Mouse (Mus musculus) CH12.LX (cell line): ENCODE measurements around the gene Tars. TPM values are rescaled to one million over a fixed set of nuclear protein-coding genes. Genes with fewer than 3 reads are reported as not detected.

Experiments
- DNase-seq: peaks from one replicate; pipeline ENCODE4 v3.0.0-alpha.2; 2013; ENCODE audit errors: extremely low read depth
- H3K27ac ChIP-seq: 2 replicates; pipeline ENCODE4 v1.5.1; 2012; ENCODE audit warnings: low read depth, mild to moderate bottlenecking, control low read depth, moderate library complexity; ENCODE audit not compliant: insufficient read depth
- H3K27me3 ChIP-seq: replicated peaks from 2 replicates; pipeline ENCODE3; 2012; ENCODE audit warnings: inconsistent platforms
- H3K36me3 ChIP-seq, 2 experiments: replicated peaks in 1 of 2; 2 replicates each; pipeline versions ENCODE3 to v1.6.1; 2012; ENCODE audit warnings: inconsistent platforms in 1 of 2, low read length in 1 of 2, mild to moderate bottlenecking in 1 of 2, mixed read lengths in 1 of 2, moderate library complexity in 1 of 2; ENCODE audit not compliant: control insufficient read depth in 1 of 2, insufficient read depth in 1 of 2
- H3K4me1 ChIP-seq, 2 experiments: 2 replicates each; pipeline ENCODE4 v1.6.1; 2012; ENCODE audit warnings: inconsistent platforms in 1 of 2, moderate library complexity in 1 of 2; ENCODE audit not compliant: insufficient read depth in 2 of 2, control insufficient read depth in 1 of 2
- H3K4me2 ChIP-seq: 2 replicates; pipeline ENCODE4 v1.6.1; 2012; ENCODE audit warnings: low read depth, mild to moderate bottlenecking, control low read depth; ENCODE audit not compliant: poor library complexity, insufficient read depth, severe bottlenecking
- H3K4me3 ChIP-seq, 3 experiments: fragments of 150-350 bp in 1 of 3; sonication (generic) in 1 of 3; replicated peaks in 1 of 3; 2 replicates each; pipeline versions ENCODE3 to v1.5.1; 2011 to 2012; ENCODE audit warnings: low read depth in 2 of 3, low read length in 2 of 3, mild to moderate bottlenecking in 2 of 3, moderate library complexity in 2 of 3, control low read depth in 1 of 3, improper control_type of control experiment in 1 of 3, inconsistent platforms in 1 of 3, mixed read lengths in 1 of 3; ENCODE audit not compliant: poor library complexity in 1 of 3
- H3K79me2 ChIP-seq: replicated peaks from 2 replicates; pipeline ENCODE4 v1.6.1; 2012; ENCODE audit warnings: mild to moderate bottlenecking, moderate library complexity; ENCODE audit not compliant: control insufficient read depth, poor library complexity, insufficient read depth, severe bottlenecking; ENCODE audit errors: extremely low read depth
- H3K9ac ChIP-seq: 2 replicates; pipeline ENCODE4 v1.6.1; 2012; ENCODE audit warnings: low read depth, mild to moderate bottlenecking, control low read depth, moderate library complexity; ENCODE audit not compliant: insufficient read depth
- H3K9me3 ChIP-seq: replicated peaks from 2 replicates; pipeline ENCODE3; 2012; ENCODE audit warnings: low read length, inconsistent platforms, mixed read lengths
- CTCF ChIP-seq, 2 experiments: IDR thresholded peaks in 1 of 2; conservative IDR thresholded peaks in 1 of 2; 2 replicates each; pipeline ENCODE4 v1.5.1; 2011 to 2012; ENCODE audit warnings: low read depth in 2 of 2, low read length in 2 of 2, improper control_type of control experiment in 1 of 2, inconsistent platforms in 1 of 2, mild to moderate bottlenecking in 1 of 2, moderate library complexity in 1 of 2
- EP300 ChIP-seq: IDR thresholded peaks from 2 replicates; pipeline ENCODE4 v1.6.1; 2011; ENCODE audit warnings: low read length, improper control_type of control experiment
- GABPA ChIP-seq: IDR thresholded peaks from 2 replicates; pipeline ENCODE4 v1.6.1; 2012; ENCODE audit warnings: low read depth, low read length, improper control_type of control experiment, inconsistent platforms; ENCODE audit not compliant: insufficient replicate concordance
- IRF4 ChIP-seq: IDR thresholded peaks from 2 replicates; pipeline ENCODE4 v1.6.1; 2014; ENCODE audit warnings: low read depth, mild to moderate bottlenecking, inconsistent platforms, low read length, improper control_type of control experiment
- JUND ChIP-seq: conservative IDR thresholded peaks from 2 replicates; pipeline ENCODE4 v1.6.1; 2011; ENCODE audit warnings: low read depth, low read length, improper control_type of control experiment
- KAT2A ChIP-seq: IDR thresholded peaks from 2 replicates; pipeline ENCODE4 v1.6.1; 2012; ENCODE audit warnings: low read length, improper control_type of control experiment, inconsistent platforms; ENCODE audit not compliant: insufficient replicate concordance
- MAFK ChIP-seq: IDR thresholded peaks from 2 replicates; pipeline ENCODE4 v1.6.1; 2011; ENCODE audit warnings: low read length, improper control_type of control experiment; ENCODE audit not compliant: insufficient replicate concordance
- MAZ ChIP-seq: IDR thresholded peaks from 2 replicates; pipeline ENCODE4 v1.6.1; 2012; ENCODE audit warnings: low read depth, mild to moderate bottlenecking, inconsistent platforms, low read length, improper control_type of control experiment, moderate library complexity
- MXI1 ChIP-seq: IDR thresholded peaks from 2 replicates; pipeline ENCODE4 v1.6.1; 2011; ENCODE audit warnings: mild to moderate bottlenecking, low read depth, low read length, improper control_type of control experiment
- MYC ChIP-seq: IDR thresholded peaks from 2 replicates; pipeline ENCODE4 v1.6.1; 2011; ENCODE audit warnings: low read depth, mild to moderate bottlenecking, improper control_type of control experiment, low read length
- POLR2A ChIP-seq: IDR thresholded peaks from 2 replicates; pipeline ENCODE4 v1.6.1; 2011; ENCODE audit warnings: low read depth, mild to moderate bottlenecking, improper control_type of control experiment, low read length
- POLR2AphosphoS2 ChIP-seq: IDR thresholded peaks from 2 replicates; pipeline ENCODE4 v1.6.1; 2011; ENCODE audit warnings: low read depth, low read length, improper control_type of control experiment
- SIN3A ChIP-seq: IDR thresholded peaks from 2 replicates; pipeline ENCODE4 v1.6.1; 2012; ENCODE audit warnings: low read length, improper control_type of control experiment, inconsistent platforms
- TBP ChIP-seq: conservative IDR thresholded peaks from 2 replicates; pipeline ENCODE4 v1.6.1; 2011; ENCODE audit warnings: low read depth, low read length, improper control_type of control experiment
- UBTF ChIP-seq: IDR thresholded peaks from 2 replicates; pipeline ENCODE4 v1.6.1; 2012; ENCODE audit warnings: low read depth, mild to moderate bottlenecking, inconsistent platforms, low read length, improper control_type of control experiment, moderate library complexity
- ZMIZ1 ChIP-seq: IDR thresholded peaks from 2 replicates; pipeline ENCODE4 v1.6.1; 2012; ENCODE audit warnings: low read depth, mild to moderate bottlenecking, inconsistent platforms, low read length, improper control_type of control experiment
- dilution Hi-C: fragments of 300-500 bp; cut with MboI; formaldehyde crosslinking; loops from 2 replicates; pipeline ENCODE4 v1.14.3; 2020; ENCODE audit warnings: low sequenced_read_pairs; ENCODE audit not compliant: extremely low pct_unique_long_range_greater_than_20kb, extremely low pct_ligation_motif_present
- in situ Hi-C: fragments of 300-500 bp; cut with MboI; formaldehyde crosslinking; loops from 3 replicates; pipeline ENCODE4 v1.14.3; 2019; ENCODE audit warnings: low sequenced_read_pairs, low pct_ligation_motif_present, low pct_unique_long_range_greater_than_20kb, mixed read lengths
- polyA plus RNA-seq: library from polyadenylated mRNA; unstranded; fragments of >175 nt; gene quantifications from 2 replicates; pipeline ENCODE4 v1.2.1, GENCODE M21; 2012; ENCODE audit warnings: low read depth; ENCODE audit not compliant: insufficient read length
- total RNA-seq, 2 experiments: library from RNA; depleted of rRNA; stranded (reverse); fragments of 300-350 nt in 1 of 2; fragments of >200 nt in 1 of 2; gene quantifications; 2 replicates each; pipeline ENCODE4 v1.2.3; 2012 to 2014

The Tars gene
- total and polyA plus RNA-seq, 3 experiments: 114 to 217 (median 189) TPM

DNA sequence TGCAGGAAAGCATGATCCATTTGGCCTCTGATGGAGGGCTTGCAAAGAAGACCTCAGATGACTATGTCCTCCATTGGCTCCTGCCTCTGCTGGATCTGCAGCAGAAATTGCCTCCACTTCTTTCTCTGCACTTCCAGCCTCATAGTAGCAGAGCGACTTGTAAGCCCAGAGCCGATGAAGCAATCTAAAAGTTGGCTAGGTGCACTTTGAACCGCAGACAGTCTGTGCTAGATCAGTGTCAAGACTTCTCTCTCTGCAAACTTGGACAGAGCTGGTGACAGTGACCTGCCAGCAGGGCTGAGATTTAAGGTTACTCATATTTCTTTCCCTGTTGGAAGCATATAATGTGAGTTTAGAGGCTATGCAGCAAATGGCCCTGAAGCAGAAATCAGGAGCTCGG lies 37.9 kb upstream of the Tars start:
- dilution Hi-C loops (no loop called here), in situ Hi-C loops (no loop called here)
- Histone ChIP-seq H3K4me1 (peaks cover 0 to 4% of the 10 kb centered on the region in 2 experiments; a peak in 1 of 4 replicates), H3K79me2 (no peaks in the 10 kb centered on the region), H3K9ac (no peak overlapping the region), H3K4me3 (no peak overlapping the region), H3K27ac (no peak overlapping the region), H3K4me2 (no peak overlapping the region), H3K36me3 (no peaks in the 10 kb centered on the region), H3K27me3 (no peaks in the 10 kb centered on the region), H3K9me3 (no peaks in the 10 kb centered on the region)
- no peak for DNase-seq
- TF ChIP-seq MAFK (no peak), TBP (no peak), SIN3A (no peak), POLR2A (no peak), KAT2A (no peak)

DNA sequence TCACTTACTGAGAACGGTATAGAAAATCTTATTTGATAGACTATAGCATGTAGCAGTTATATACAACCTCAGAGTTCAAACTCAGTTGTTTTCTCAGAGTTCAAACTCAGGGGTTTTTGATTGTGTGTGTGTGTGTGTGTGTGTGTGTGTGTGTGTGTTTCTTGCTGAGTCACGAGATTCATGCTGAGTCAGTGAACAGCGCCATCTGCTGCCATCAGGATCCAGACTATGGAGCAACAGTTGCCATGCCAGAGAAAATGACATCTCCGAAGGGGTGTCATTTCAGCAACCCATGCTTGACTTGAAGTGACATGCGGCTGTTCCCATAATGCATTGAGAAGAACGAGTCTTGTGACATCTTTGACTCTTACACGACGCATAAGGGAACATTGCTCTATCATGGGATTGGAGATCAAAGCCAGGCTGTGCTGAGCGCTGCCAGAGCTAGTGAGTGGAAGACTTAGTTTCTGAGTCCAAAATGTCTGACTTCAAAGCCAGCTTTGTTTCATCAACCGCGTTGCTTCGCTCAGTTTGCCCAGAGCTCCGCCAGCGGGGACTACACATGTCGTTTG lies 37.3 kb upstream of the Tars start:
- H3K9ac ChIP-seq: no peak overlapping the region
- no peaks in the 10 kb centered on the region for H3K27me3 ChIP-seq
- no peaks in the 10 kb centered on the region for H3K36me3 ChIP-seq
- H3K79me2 ChIP-seq: no peaks in the 10 kb centered on the region
- DNase-seq: peak; percentile 6
- H3K4me1 ChIP-seq: peaks cover 0 to 4% of the 10 kb centered on the region in 2 experiments; a peak in 1 of 4 replicates
- H3K9me3 ChIP-seq: peaks cover under 1% of the 10 kb centered on the region
- no peak overlapping the region for H3K4me2 ChIP-seq
- in situ Hi-C loops (no loop called here), dilution Hi-C loops (no loop called here)
- TF ChIP-seq MAFK (peak; percentile 90), CTCF (conservative IDR thresholded peaks at IDR 0.05 in 1 of 2, IDR thresholded peaks at IDR 0.05 in 1 of 2; ENCODE audit: low read depth in 2 of 2, low read length in 2 of 2) (0 out of 4 replicates have a peak, but pooled peaks of 1 of the 2 experiments have one; percentile 1), MXI1 (no peak), POLR2AphosphoS2 (no peak), ZMIZ1 (no peak), MAZ (no peak), GABPA (no peak), JUND (no peak), MYC (no peak)
- H3K27ac ChIP-seq: no peak overlapping the region
- H3K4me3 ChIP-seq: no peak overlapping the region

DNA sequence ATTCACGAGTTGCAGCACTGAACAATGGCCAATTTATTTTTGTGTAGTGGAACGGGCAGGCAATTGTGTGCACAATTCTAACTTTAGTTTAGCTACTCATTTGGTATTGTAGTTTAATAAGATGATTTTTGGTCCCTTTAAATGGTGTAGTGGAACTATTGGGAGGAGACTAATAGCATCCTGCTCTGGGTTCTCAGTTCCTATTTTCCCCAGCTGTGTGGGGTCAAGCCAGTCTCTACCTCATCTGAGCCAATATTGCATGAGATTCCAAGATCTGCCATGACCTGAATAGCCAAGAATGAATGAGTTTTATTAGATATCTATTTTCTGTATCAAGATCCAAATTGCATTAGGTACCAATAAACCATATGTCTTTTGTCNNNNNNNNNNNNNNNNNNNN lies 27.4 kb upstream of the Tars start:
- H3K4me1 ChIP-seq: peaks cover 3 to 20% of the 10 kb centered on the region in 2 experiments; a peak in 2 of 4 replicates
- H3K9ac ChIP-seq: no peak overlapping the region
- no peak overlapping the region for H3K4me3 ChIP-seq
- H3K4me2 ChIP-seq: no peak overlapping the region
- in situ Hi-C loops (loop anchor here (10.0 kb wide), 1 partner anchor 148 kb away; no protein-coding TSS in a partner anchor), dilution Hi-C loops (no loop called here)
- TF ChIP-seq IRF4 (peak; percentile 71), EP300 (peak; percentile 74), UBTF (no peak), SIN3A (0 out of 2 replicates have a peak, but pooled peaks have one; percentile 45)
- no peaks in the 10 kb centered on the region for H3K27me3 ChIP-seq
- no peak overlapping the region for H3K27ac ChIP-seq
- no peaks in the 10 kb centered on the region for H3K79me2 ChIP-seq
- H3K36me3 ChIP-seq: no peaks in the 10 kb centered on the region
- DNase-seq: peak; percentile 58
- H3K9me3 ChIP-seq: peaks cover 4% of the 10 kb centered on the region
